Mouse (Mus musculus) c-Kit-positive CD71-positive TER-119-positive erythroid progenitor cells, embryonic 14.5 days (primary cell): ENCODE measurements around the gene Olfr480.

ENCODE experiments used
- DNase-seq: peaks from one replicate; pipeline ENCODE4 v3.0.0-alpha.2; 2013; ENCODE audit warnings: low spot score

Olfr480 gene

DNA sequence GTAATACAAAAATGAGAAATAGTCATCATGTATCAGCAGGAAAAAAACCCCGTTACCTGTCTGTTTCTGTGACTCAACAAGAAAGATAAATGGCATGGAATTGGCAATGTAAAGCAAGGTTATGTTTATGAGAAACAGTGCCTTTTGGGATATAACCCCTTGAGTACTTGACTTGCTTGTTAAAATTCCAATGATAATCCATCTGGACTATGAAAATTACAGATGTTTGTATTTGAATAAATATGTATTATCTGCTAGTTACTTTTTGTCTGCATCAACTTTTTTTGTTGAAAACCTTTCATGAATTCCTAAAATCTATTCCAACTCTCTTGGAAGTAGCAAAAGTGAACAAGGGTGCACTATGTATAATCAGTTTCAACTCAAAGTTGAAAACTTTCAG lies at the start of gene Olfr480:
Gene Olfr480, minus strand, starts transcription at position 101 of the 400 bp plus-strand sequence.
- DNase-seq: no peak

DNA sequence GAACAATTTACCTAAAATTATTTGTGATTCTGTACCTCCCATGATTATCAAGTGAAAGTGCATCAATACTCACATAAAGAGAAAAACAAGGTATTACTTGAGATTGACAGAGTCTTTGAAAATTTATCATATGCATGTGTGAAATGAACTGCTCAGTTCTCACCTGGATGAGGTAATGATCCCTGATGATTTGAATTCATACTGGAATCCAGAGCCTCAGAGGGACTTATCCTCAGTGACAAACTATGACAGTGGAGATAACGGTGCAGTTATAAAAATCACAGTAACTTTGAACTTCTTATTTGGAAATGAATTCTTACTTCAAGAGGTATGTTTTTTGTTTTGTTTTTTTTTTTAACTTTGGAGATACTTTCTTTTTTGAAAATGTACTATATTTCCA lies 33.4 kb upstream of the Olfr480 start, which contains the start of gene Olfr483:
Gene Olfr483, plus strand, starts transcription at position 301 of the 400 bp plus-strand sequence.
- no peak for DNase-seq

DNA sequence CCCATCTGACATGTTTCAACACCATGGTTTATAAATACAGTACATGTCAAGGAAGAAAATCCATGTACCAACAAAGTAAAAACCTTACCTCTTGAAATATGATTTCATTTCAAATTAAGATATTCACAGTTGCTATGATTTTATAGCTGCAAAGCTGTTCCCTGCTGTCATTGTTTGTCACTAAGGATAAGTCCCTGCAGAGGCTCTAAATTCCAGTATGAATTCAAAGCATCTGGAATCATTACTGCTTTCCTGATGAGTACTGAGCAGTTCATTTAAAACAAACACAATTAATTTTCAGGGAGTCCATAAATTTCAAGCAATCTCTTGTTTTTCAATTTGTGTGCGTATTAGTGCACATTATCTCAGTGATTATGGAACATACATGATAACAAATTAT lies 30.3 kb upstream of the Olfr480 start, which contains the start of gene Olfr482:
Gene Olfr482, minus strand, starts transcription at position 101 of the 400 bp plus-strand sequence.
- DNase-seq: no peak

DNA sequence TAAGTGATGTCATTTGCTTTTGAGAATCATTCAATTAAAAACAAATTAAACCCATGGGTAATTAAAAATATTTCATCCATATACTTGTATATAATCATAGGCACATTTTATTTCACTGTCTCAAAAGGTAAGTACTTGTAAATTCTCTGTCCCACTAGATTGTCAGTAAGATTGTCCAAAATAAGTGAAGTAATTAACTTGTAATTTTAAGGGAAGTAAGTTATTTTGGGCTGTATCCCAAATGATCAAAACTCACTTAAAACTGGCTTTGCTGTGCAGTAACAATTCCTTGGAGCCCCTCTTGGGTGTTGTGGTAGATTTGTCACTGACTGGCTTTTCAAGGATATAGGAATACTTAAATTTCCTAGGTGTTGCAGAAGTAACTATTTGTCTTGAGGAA lies 12.4 kb upstream of the Olfr480 start, which contains the start of gene Olfr481:
Gene Olfr481, plus strand, starts transcription at position 301 of the 400 bp plus-strand sequence.
- no peak for DNase-seq

DNA sequence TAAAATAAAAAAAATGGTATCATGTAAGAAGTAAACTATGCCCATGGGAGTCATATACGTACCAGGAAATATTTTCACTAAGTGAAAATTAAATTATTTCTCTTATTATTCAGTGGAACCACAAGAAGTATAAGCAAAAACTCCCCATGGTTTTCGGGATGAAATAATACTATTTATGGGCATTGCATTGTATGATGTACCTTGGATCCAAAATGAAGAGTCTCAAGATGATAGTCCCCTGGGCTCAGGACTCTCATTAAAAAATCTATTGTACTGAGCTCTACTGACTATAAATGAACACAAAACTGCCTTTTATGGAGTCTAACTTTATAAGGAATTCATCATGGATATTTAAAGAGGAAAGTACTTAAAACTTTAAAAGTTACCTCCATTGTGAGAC lies 16.8 kb downstream of the Olfr480 start, which contains the start of gene Olfr479:
Gene Olfr479, plus strand, starts transcription at position 301 of the 400 bp plus-strand sequence.
- DNase-seq: no peak

DNA sequence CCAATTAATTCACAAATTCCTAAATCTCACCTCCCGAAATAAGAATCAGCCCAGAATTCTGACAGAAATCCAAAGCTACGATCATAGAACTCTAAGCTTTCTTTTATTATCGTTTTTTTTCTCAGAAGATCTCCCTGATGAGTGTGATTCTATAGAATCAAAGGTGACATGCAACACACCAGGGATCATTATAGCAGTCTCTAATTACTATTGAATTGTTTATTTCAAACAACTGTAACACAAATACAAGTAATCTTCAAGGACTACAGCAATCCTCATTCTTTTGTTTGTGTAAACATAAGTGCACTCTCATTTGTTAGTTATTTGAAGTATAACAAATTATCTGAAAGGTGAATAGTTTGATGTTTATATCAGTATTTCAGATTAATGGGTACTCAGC lies 33.3 kb downstream of the Olfr480 start, which contains the start of gene Olfr478:
Gene Olfr478, minus strand, starts transcription at position 101 of the 400 bp plus-strand sequence.
- DNase-seq: no peak
